Mouse (Mus musculus) inflammation-experienced regulatory T-cells, adult 16 weeks (primary cell): ENCODE measurements around the gene Olfr1110. TPM values are rescaled to one million over a fixed set of nuclear protein-coding genes. Genes with fewer than 3 reads are reported as not detected.

Source experiments
- polyA plus RNA-seq: library from polyadenylated mRNA; unstranded; fragments of 100-300 nt; shearing (Covaris generic); gene quantifications from one replicate; pipeline ENCODE4 v1.2.1, GENCODE M21; 2017

The Olfr1110 gene
- not detected for polyA plus RNA-seq

GRCm38 (mm10) chr2:87140200-87140599 lies at the start of gene Olfr1110:
Gene Olfr1110 (minus strand): TSS chr2:87140300.

GRCm38 (mm10) chr2:87187498-87187897 lies 47.4 kb upstream of the Olfr1110 start, which contains the start of gene Olfr1112:
Gene Olfr1112 (plus strand): TSS chr2:87187798.

GRCm38 (mm10) chr2:87152524-87152923 lies 12.4 kb upstream of the Olfr1110 start, which contains the start of gene Olfr1111:
Gene Olfr1111 (minus strand): TSS chr2:87152624.

GRCm38 (mm10) chr2:87114467-87114866 lies 25.6 kb downstream of the Olfr1110 start, which contains the start of gene Olfr259:
Gene Olfr259 (minus strand): TSS chr2:87114567.

GRCm38 (mm10) chr2:87095908-87096307 lies 44.2 kb downstream of the Olfr1110 start, which contains the start of gene Olfr1109:
Gene Olfr1109 (minus strand): TSS chr2:87096008.

Other genes with a start within 250 kb of the Olfr1110 start
- gene Olfr1097, start 248.1 kb downstream of the Olfr1110 start, polyA plus RNA-seq = not detected
- not detected for gene Olfr1098, start 215.8 kb downstream of the Olfr1110 start, polyA plus RNA-seq
- not detected for gene Olfr1099, start 179.6 kb downstream of the Olfr1110 start, polyA plus RNA-seq
- not detected for gene Olfr1100, start 160.3 kb downstream of the Olfr1110 start, polyA plus RNA-seq
- not detected for gene Olfr1101, start 149.1 kb downstream of the Olfr1110 start, polyA plus RNA-seq
- not detected for gene Olfr1102, start 141.9 kb downstream of the Olfr1110 start, polyA plus RNA-seq
- gene Olfr1104, start 113.2 kb downstream of the Olfr1110 start, polyA plus RNA-seq = not detected
- gene Olfr1105, start 103.8 kb downstream of the Olfr1110 start, polyA plus RNA-seq = not detected
- gene Olfr1106, start 88.0 kb downstream of the Olfr1110 start, polyA plus RNA-seq = not detected
- not detected for gene Olfr1107, start 64.5 kb downstream of the Olfr1110 start, polyA plus RNA-seq
- gene Olfr1109, start 44.3 kb downstream of the Olfr1110 start, polyA plus RNA-seq = not detected
- not detected for gene Olfr259, start 25.7 kb downstream of the Olfr1110 start, polyA plus RNA-seq
- gene Olfr1111, start 12.3 kb upstream of the Olfr1110 start, polyA plus RNA-seq = not detected
- not detected for gene Olfr1112, start 47.5 kb upstream of the Olfr1110 start, polyA plus RNA-seq
- not detected for gene Olfr1113, start 68.7 kb upstream of the Olfr1110 start, polyA plus RNA-seq
- gene Olfr1115, start 107.7 kb upstream of the Olfr1110 start, polyA plus RNA-seq = not detected
- gene Olfr1116, start 127.2 kb upstream of the Olfr1110 start, polyA plus RNA-seq = 0.02 TPM
- not detected for gene Olfr1118, start 167.3 kb upstream of the Olfr1110 start, polyA plus RNA-seq
- gene Olfr1120, start 214.5 kb upstream of the Olfr1110 start, polyA plus RNA-seq = not detected
- gene Olfr1121, start 229.6 kb upstream of the Olfr1110 start, polyA plus RNA-seq = not detected
- not detected for gene Olfr1122, start 245.5 kb upstream of the Olfr1110 start, polyA plus RNA-seq